Mouse (Mus musculus) naive thymus-derived CD4-positive, alpha-beta T cell, adult 2 months (primary cell): ENCODE data around the gene Taf5l.
"Not testable (repeated sequence)": the region's sequence is repeated elsewhere in the genome, so short reads cannot be mapped to it uniquely, and the experiment has no call there.

Experiments used
- DNase-seq: peaks from one replicate; pipeline ENCODE4 v3.0.0-alpha.2; 2011; ENCODE audit warnings: low read depth

Taf5l gene

DNA sequence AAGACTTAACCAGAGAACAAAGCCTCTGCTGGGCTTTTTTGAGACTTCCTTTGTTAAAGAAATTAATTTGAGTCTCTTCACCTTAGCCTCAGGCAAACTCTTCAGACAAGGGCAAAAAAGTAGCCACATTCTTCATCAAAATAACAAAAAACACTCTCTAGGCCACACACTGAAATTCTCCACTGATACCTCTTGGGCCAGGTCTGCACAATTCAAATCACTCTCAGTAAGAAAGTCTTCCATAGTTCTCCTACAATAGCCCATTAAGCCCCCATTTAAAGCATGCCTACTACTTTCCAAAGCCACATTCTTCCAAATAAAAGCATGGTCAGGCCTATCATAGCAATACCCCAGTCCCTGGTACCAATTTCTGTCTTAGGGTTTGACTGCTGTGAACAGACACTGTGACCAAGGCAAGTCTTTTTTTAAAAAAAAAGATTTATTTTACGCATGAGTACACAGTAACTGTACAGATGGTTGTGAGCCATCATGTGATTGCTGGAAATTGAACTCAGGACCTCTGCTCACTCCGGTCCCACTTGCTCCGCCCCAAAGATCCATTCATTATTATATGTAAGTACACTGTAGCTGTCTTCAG lies 9.1 kb downstream of the Taf5l start:
- DNase-seq = no peak

DNA sequence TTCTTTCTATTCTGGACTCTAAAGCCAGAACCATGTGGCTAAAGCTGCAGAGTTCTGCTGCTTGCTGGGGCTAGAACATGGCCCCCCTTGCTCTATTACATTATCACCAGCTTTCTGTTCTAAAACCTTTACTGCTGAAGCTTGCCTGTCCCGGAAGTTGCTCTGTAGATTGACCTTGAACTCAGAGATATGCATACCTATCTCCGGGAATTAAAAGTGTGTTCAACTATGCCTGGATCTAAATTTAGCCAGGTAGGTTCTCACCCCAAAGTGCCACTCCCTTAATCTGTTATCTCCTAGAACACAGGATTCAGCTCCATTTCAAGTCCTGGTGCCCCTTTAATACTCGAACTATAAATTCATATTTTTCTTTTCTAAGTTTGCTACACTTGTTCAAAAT lies 9.6 kb downstream of the Taf5l start:
- DNase-seq = no peak

DNA sequence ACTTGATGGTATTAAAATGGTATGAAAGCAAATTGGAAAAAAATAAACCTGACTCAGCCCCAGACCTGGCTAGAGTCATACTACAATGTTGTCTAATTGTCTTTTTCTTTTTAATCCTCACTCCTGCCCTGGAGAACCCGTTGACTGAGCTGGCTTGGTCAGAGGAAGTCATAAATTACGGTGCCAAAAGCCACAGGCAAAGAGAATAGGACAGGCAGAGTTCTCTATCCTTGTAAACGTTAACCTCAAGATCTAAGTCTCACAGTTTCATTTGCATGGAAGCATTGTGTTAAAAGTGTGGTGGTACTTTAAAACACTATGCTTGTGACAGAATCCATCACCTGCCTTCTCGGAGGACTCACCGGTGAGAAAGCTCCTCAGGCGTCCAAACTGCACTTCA lies 13.4 kb downstream of the Taf5l start:
- DNase-seq = no peak

DNA sequence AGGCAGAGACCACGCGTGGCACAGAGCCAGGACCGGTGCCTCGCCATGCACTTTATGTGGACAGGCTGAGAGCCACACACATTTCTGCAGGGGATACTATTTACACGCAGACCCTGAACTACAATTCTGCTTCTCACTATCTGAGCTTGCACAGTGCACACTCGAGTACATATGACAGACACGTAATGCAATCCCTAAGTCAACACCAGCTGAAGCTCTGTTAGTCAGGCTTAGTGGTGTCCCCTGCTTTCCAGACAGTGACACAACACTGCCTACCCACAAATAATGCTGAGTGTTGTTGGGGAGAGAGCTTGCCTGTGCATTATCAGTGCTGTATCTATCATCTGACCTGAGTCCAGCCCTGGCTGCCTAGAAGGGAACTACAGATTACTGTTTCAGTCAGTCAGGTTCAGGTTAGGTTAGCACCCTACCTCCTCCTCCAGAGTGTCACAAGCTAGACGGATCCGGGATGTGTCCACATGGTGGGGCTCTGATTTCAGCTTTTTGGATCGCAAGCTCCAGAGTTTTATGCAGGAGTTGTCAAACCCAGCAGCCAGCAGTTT lies 18.6 kb downstream of the Taf5l start:
- DNase-seq = no peak

DNA sequence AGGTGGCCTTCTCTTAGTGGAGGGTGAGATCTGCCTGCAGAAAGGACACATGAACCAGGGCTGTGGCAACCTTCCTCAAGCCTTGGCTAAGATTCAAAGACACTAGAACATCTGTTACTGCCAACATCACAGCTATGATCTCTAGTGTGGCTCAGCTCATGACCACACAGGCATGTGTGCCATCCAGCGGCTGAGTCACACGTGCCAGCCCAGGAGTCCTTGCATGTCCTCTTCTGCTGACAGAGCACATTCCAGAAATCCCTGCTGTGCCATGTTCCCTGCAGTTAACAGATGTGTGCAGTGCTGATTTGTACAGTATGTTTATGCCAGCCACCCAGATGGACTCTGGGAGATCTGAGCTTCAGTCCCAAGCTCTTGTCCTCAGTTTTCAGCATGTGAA lies 21.6 kb downstream of the Taf5l start:
- no peak for DNase-seq

DNA sequence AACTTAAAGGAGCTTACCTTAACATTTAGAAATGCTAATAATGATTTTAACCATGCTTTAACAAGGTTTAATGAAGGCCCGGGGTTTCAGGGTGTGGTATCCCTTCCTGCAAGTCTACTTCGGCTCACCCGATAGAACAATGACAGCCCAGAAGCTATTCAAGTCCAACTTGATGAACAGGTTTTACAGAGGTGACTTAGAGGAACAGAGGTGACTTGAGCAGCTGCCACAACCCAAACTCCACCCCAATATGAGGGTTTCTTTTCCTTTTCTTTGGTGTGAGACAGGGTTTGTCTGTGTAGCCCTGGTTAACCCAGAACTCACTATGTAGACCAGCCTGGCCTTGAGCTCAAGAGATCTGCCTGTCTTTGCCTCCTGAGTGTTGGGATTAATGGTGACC lies 27.2 kb downstream of the Taf5l start:
- no peak for DNase-seq

DNA sequence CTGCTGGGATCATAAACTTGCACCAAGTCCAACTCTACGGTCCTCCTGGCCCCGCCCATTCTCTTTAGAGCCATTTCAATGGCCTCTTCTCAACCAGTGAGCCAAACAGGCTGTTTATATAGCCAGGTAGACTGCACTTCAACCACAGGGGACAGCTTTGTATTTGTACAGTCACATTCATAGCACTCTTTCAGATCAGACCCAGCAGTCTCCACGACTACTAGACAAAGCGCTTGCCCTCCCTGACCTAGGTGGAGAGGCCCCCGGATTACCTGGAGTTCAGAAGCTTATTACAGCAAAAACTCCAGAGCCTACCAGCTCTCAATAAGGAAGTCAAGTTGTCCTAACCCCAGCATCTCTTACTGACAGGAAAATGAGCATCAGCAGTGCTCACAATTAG lies 27.6 kb downstream of the Taf5l start:
- DNase-seq = no peak

DNA sequence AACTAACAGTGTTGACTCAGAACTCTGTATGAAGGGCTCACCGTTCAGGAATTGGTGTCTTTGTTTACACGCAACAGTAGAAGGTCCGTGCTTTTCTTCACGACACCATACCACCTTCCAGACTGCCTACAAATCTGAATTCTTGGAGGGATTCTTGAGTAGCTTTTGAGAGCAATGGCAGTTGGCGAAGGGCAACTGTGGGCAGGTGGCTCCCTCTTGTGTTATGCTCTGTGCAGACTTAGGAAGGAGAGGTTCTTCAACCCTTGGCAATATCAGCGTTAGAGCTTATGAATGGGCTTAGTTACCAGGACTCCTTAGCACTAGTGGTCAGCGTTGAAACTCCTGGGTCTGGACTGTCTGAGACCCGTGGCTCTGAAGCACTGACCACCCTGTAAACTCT lies 28.6 kb downstream of the Taf5l start:
- no peak for DNase-seq

DNA sequence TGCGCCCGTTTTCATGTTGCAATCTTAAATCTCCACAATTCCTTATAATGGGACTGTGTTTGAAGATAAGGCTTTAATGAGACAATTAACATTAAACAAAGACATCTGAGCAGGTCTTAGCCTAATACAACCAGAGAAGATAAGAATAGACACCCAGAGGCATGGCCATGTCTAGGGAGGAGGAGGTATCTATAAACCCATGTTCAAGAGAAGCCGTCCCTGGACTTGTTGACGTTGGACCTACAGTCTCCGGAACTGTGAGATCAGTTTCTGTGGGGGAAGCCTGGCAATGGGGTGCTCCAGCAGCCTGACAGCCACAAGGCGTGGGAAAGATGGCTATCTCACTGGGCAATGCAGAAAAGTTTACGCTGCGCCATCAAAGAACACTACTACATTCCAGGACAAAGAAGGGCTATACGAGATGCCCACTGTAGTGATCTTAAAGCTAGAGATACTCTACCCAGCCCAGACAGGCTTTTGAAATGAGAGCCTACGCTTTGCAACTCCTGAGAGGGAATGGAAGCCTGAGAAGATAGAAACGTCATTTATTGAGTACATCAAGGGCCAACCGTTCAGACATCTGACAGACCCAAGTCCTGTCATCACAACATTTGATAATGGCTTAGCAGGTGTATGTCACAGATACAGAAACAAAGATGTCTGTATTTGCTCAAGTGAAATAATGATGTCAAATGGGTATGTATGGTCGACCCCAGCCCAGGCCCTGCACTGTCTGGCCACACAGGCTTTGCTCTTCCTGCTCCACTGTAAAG lies 30.7 kb downstream of the Taf5l start:
- no peak for DNase-seq

DNA sequence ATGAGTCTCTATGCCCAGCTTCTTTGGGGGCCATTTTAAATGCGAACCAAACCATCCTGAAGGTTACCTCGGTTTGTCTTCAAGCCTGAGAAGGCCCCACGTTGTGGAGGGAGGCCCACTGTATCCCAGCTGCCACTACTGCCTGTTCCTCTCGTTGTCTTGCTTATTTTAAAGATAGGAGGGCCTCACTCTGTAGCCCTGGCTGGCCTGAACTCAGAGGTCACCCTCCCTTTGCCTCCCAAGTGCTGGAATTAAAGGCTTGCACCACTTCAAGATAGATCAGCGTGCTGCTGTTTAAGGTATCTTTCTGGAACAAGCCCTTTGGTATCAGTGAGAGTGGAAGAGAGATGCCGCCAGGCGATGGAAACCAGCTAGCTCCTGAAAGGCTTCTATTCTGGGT lies 32.1 kb downstream of the Taf5l start:
- DNase-seq = no peak

DNA sequence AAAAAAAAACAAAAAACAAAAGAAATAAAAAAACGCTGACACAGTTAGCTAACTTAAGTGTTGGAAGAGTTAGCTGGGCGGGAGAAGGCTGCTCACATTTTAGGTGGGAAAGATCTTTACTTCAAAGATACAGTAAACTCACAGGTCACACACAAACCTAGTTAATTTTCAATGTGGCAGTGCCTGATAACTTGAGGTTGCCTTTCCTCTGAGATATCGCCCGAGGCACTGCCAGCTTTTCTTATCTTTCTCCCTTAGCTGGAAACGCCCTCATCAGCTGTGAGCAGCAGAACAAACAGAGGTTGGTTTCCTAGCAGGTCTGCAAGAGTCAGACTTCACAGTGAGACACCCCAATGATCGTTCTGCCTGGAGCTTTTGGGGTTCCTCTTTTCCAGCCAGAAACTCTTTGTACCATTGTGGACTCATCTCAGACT lies 32.6 kb downstream of the Taf5l start:
- no peak for DNase-seq

DNA sequence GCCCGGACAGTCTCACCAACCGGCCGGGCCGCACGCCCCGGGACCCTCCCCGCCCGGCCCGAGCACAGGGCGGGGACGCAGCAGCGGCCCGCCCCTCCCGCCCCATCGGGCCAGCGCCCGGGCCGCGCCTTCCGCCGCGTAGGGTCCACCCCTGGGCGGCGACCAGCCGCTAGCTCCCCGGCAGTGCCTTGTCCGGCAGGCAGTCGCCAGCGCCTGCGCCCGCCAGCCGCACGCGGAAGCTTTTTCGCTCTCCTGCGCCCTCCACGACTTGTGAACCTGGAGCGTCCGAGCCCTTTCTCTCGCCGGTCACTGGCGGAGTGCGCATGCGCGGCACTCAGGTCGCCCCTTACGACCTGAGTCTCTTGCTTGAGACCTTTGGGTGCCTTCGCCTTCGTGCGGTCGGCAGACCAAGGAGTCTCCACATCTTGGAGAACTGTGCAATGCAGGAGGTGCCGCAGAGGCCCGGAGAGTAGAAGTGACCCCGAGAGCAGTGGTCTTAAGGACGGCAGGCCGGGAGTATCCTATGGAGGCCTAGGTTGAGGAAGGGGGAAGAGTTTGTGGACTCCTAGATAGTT lies 38.3 kb downstream of the Taf5l start, which contains the start of gene Abcb10:
Gene Abcb10, minus strand, starts transcription at position 297 of the 575 bp plus-strand sequence.
- DNase-seq = peak; percentile 63

DNA sequence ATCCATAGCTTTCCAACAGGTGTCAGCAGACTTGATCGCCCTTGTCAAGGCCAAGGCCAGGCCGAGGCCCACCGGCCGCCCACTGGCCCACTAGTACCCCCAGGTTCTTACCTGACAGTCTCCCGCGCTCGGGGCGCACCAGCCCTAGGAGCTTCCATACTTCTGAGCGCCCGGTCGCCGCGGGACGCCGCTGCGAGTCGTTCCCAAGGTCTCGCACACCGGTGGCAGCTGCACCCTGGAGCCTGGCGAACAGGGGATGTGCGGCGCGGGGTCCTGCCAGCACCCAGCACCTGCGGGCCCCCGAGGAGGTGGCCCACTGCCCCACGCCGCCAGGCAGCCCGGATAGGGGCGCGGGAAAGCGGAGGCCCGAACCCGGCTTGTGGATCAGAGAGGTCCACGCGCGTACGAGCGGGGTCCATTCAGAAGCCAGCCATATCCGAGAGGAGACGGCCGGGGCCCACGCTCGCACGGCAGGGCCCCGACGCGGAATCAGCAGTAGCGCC lies 38.9 kb downstream of the Taf5l start:
- no peak for DNase-seq

DNA sequence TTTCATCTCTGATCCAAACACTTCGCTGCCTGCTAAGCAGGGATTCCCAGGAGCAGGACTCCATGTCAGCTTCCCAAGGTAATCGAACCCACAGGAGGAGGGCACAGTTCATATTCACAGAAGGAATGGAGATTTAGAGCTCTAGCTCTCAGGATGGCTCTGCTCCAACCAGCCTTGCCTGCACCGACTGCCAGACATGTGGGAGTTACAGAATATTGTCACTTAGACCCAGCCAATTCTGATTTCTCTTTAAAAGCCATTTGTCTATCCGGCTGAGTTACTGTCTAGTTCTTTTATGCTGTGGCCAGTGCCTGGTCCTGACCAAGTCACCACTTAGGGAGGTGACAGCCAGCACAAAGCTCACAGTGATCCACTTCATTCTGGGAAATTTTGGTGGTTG lies 39.5 kb downstream of the Taf5l start:
- DNase-seq = no peak

DNA sequence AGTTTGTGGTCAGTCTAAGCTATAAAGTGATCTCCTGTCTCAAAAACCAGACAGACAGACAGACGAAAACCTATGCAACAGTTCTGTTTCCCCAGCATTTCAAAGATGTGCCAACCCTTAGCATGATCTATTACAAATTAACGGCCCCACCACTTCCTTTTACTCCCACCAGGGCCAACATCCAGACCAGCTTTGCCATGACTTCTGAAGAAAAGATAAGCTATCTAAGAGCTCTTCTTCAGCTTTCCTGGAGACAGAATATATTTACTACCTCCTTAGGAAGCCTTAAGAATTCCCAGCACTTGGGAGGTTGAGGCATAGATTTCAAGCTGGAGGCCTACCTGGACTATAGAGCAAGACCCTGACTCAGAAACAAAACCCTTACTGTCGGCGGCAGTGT lies 41.0 kb downstream of the Taf5l start:
- DNase-seq = no peak

DNA sequence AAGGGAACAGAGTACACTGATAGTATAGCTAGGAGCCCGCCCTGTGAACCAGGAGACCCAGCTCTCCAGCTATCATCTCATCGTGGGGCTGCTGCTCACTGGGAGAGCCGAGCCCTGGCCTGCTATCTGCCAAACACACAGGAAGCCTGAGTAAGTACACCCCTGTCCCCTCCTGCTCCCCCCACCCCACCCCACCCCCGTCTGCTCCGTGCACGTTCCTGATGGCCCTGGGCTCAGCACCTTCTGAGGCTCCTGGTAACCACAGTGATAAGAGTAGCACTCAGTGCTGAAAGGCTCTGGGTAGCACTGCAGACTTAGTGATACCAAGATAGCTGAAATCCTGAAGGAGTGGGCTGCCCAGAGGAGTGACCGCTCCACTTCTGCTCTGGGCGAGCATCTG lies 42.3 kb downstream of the Taf5l start:
- no peak for DNase-seq

DNA sequence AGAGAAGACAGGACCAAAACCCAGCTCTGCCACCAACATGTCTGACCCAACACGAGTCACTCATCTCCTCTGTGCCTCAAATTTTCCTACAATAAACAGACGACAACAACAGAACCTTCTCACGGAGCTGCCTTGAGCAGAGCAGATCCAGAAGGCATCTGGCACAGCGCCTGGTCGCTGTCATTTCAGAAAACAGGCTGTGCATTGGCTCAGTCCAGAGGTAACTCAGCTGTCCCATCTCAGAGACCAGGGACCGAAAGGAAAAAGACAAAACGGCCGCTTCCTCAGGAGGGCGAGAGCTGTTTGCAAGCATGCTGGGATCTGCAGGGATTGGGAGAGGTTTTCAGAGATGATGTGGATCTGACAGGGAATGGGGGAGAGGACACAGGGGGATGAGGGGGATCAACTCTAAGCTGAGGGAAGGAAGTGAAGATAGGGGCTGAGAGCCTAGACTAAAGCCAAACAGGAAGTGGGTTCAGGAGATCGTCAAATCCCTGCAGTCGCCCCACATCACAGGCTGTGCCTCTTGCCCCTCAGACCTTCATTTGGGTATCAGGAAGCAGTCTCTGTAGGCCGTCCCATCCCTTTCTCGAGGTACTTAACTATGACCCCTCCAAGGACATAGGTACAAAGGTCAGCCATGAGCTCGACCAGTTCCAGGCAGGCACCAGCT lies 42.9 kb downstream of the Taf5l start:
- peak; percentile 13 for DNase-seq

DNA sequence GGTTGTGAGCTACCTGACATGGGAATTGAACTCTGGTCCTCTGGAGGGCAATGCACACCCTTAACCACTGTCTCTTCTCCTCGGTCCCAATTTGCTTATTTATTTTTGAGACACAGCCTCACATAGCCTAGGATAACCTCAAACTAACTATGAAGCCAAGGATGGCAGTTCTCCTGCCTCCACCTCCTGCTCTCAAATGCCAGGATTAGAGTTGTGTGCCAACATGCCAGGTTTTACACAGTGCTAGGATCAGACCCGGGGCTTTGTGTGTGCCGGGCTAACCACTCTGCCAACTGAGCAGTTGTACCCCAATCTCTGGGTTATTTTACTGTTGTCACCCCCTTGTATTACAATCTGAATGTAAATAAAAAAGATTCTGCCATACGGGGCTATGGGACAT lies 43.7 kb downstream of the Taf5l start:
- no peak for DNase-seq

DNA sequence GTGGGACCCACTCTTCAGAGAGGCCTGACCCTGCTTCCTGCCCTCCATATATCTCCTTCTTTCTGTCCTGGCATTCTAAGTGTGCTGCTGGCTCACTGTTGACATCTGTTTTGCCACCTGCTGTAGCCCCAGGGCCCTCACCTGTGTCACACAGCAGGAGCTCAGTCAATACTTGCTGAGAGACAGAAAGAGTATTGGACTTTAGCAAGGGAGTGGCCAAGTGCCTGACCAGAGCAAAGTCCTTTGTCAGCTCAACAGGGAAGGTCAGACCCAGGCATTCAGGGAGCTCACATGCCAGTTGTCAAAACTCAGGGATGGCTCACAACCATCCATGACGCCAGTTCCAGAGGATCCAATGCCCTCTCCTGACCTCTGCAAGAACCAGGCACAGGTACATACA lies 47.7 kb downstream of the Taf5l start:
- DNase-seq = no peak

DNA sequence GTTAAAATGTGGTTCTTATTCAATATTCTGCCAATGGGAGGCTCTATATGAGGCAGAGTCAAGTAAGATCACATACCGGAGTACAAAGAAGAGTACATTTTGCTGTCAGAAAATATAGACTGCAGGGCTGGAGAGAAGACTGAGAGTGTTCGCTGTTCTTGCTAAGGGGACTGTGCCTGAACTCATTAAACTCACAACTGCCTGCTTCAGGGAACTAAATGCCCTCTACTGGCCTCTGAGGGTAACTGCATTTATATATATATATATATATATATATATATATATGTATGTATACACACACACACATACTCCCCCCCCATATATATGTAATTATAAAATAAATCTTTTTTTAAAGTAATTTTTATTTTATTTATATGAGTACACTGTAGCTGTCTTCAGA lies 54.3 kb downstream of the Taf5l start:
- DNase-seq = peak; percentile 42

DNA sequence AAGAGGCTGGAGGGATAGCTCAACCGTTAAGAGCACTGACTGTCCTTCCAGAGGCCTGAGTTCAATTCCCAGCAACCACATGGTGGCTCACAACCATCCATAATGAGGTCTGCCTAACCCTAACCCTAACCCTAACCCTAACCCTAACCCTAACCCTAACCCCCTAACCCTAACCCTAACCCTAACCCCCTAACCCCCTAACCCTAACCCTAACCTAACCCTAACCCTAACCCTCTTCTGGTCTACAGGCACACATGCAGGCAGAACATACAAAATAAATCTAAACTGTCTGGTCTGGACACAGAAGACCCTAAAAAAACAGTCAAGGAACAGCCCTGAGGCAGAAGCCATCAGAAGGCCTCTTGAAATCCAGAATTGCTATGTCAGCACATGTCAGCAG lies 59.8 kb downstream of the Taf5l start:
- DNase-seq = peak; percentile 45

DNA sequence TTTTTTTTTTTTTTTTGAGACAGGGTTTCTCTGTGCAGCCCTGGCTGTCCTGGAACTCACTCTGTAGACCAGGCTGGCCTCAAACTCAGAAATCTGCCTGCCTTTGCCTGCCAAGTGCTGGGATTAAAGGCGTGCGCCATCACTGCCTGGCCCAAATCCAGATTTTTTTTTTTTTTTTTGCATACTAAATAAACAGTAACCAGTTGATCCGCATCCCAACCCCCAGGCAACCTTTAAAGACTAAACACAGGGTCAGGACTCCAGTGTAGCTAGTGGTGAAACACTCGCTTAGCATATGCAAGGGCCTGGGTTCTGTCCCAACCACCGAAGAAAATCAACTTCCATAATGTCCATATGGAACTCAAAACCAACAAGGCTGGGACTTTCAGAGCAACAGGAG lies 60.6 kb downstream of the Taf5l start:
- DNase-seq = not testable (repeated sequence)
